Mouse (Mus musculus) hindbrain, embryonic 12.5 days (tissue): ENCODE measurements around the gene Bfar. TPM values are rescaled to one million over a fixed set of nuclear protein-coding genes. Genes with fewer than 3 reads are reported as not detected.

ENCODE experiments used
- ATAC-seq: fragments of 200-750 bp; cut with Nextera tagmentation; 2 replicates; pipeline ENCODE4 v1.8.0; 2017; ENCODE audit warnings: moderate TSS enrichment; ENCODE audit not compliant: low FRiP score
- H3K27ac ChIP-seq: fragments of 300-500 bp; sonication (generic); 2 replicates; pipeline ENCODE4 v1.5.1; 2016; ENCODE audit warnings: mild to moderate bottlenecking
- H3K27me3 ChIP-seq: fragments of 300-500 bp; sonication (generic); 2 replicates; pipeline ENCODE4 v1.6.1; 2016; ENCODE audit warnings: mild to moderate bottlenecking
- H3K36me3 ChIP-seq: fragments of 300-500 bp; sonication (generic); 2 replicates; pipeline ENCODE4 v1.6.1; 2016; ENCODE audit warnings: mild to moderate bottlenecking
- H3K4me1 ChIP-seq: fragments of 300-500 bp; sonication (generic); 2 replicates; pipeline ENCODE4 v1.6.1; 2016
- H3K4me2 ChIP-seq: fragments of 300-500 bp; sonication (generic); replicated peaks from 2 replicates; pipeline ENCODE4 v1.6.1; 2016; ENCODE audit warnings: mild to moderate bottlenecking
- H3K4me3 ChIP-seq: fragments of 300-500 bp; sonication (generic); 2 replicates; pipeline ENCODE4 v1.5.1; 2016; ENCODE audit warnings: mild to moderate bottlenecking
- H3K9ac ChIP-seq: fragments of 300-500 bp; sonication (generic); 2 replicates; pipeline ENCODE4 v1.6.1; 2016; ENCODE audit warnings: mild to moderate bottlenecking, moderate library complexity
- H3K9me3 ChIP-seq: fragments of 300-500 bp; sonication (generic); replicated peaks from 2 replicates; pipeline ENCODE4 v1.6.1; 2016; ENCODE audit warnings: mild to moderate bottlenecking
- WGBS: fragments of 180-500 bp; shearing (Covaris S2); methylation state at CpG from one replicate; pipeline ENCODE4 v1.1.7; 2016; 5-methylcytosine and 5-hydroxymethylcytosine counted together
- polyA plus RNA-seq: library from polyadenylated mRNA; unstranded; fragments of >200 nt; fragmentation: Nextera tagmentation; extraction: Ambion mirVana; gene quantifications from 2 replicates; pipeline ENCODE4 v1.2.1, GENCODE M21; 2016

Bfar gene
- polyA plus RNA-seq, 1 experiment from 2014 or later = 48.2 TPM

GRCm38 (mm10) chr16:13750626-13751025, 79.0 kb downstream of the Bfar start:
- no peak overlapping the region for H3K4me2 ChIP-seq
- WGBS = 92% methylated on average over 13 of the region's 13 CpGs
- H3K4me1 ChIP-seq = peaks cover 5% of the 10 kb centered on the region; the same call in 1 of the 2 replicates

More at GRCm38 (mm10) chr16:13750626-13751025, 79.0 kb downstream of the Bfar start:
- Histone ChIP-seq H3K4me3 (no peak overlapping the region), H3K27me3 (no peaks in the 10 kb centered on the region), H3K9ac (no peak overlapping the region), H3K36me3 (no peaks in the 10 kb centered on the region), H3K27ac (no peak overlapping the region), H3K9me3 (no peaks in the 10 kb centered on the region)
- ATAC-seq = no peak

Other genes with a start within 250 kb of the Bfar start
- 44.0 and 44.6 TPM in 2 replicates for gene Parn, start 3.7 kb upstream of the Bfar start, polyA plus RNA-seq
- 10.1 and 10.2 TPM in 2 replicates for gene 3110001I22Rik, start 71 bp downstream of the Bfar start, polyA plus RNA-seq
- 0.62 and 0.89 TPM in 2 replicates for gene Pla2g10, start 59.1 kb downstream of the Bfar start, polyA plus RNA-seq
- 124 and 127 TPM in 2 replicates for gene Rrn3, start 108.8 kb downstream of the Bfar start, polyA plus RNA-seq
- gene Ntan1, start 147.0 kb downstream of the Bfar start, polyA plus RNA-seq = 184 and 198 TPM in 2 replicates
- 83.0 and 90.7 TPM in 2 replicates for gene Pdxdc1, start 231.3 kb downstream of the Bfar start, polyA plus RNA-seq
- 5.0 and 6.2 TPM in 2 replicates for gene Mpv17l, start 231.3 kb downstream of the Bfar start, polyA plus RNA-seq